Mouse (Mus musculus) G1E (cell line): ENCODE results near the gene Gnat1. TPM values are rescaled to one million over a fixed set of nuclear protein-coding genes. Genes with fewer than 3 reads are reported as not detected.

ENCODE experiments used
- ATAC-seq: 2 replicates; pipeline ENCODE4 v1.8.0; 2016; ENCODE audit warnings: mild to moderate bottlenecking; ENCODE audit not compliant: insufficient number of reproducible peaks, poor library complexity, low FRiP score, severe bottlenecking; ENCODE audit errors: extremely low read depth
- DNase-seq: peaks from one replicate; pipeline ENCODE4 v3.0.0; 2012; ENCODE audit warnings: low spot score
- H3K27me3 ChIP-seq: 2 replicates; pipeline ENCODE4 v1.6.1; 2012; ENCODE audit warnings: mild to moderate bottlenecking, low read length, inconsistent platforms; ENCODE audit not compliant: insufficient read depth
- H3K36me3 ChIP-seq: replicated peaks from 2 replicates; pipeline ENCODE3; 2012; ENCODE audit warnings: mild to moderate bottlenecking, inconsistent platforms
- H3K4me1 ChIP-seq: 2 replicates; pipeline ENCODE4 v1.6.1; 2012; ENCODE audit warnings: low read depth, low read length, inconsistent platforms, mixed read lengths; ENCODE audit not compliant: insufficient read depth
- H3K4me3 ChIP-seq: 2 replicates; pipeline ENCODE4 v1.5.1; 2012; ENCODE audit warnings: low read depth, mild to moderate bottlenecking, inconsistent platforms, low read length, moderate library complexity, mixed read lengths
- H3K9me3 ChIP-seq: replicated peaks from 2 replicates; pipeline ENCODE4 v1.6.1; 2012; ENCODE audit warnings: inconsistent platforms
- CTCF ChIP-seq: IDR thresholded peaks from 2 replicates; pipeline ENCODE4 v1.5.1; 2012; ENCODE audit warnings: low read depth, low read length, inconsistent platforms, mixed read lengths
- GATA1 ChIP-seq: IDR thresholded peaks from 2 replicates; pipeline ENCODE4 v1.6.1; 2012; ENCODE audit warnings: borderline replicate concordance, low read length, inconsistent platforms, mixed read lengths
- GATA2 ChIP-seq: IDR thresholded peaks from 2 replicates; pipeline ENCODE4 v1.6.1; 2012; ENCODE audit warnings: low read depth, low read length, inconsistent platforms, borderline replicate concordance
- POLR2AphosphoS5 ChIP-seq: IDR thresholded peaks from 2 replicates; pipeline ENCODE4 v1.6.1; 2012; ENCODE audit warnings: low read depth, low read length, inconsistent platforms; ENCODE audit not compliant: insufficient replicate concordance
- TAL1 ChIP-seq: conservative IDR thresholded peaks from 2 replicates; pipeline ENCODE4 v1.6.1; 2012; ENCODE audit warnings: low read depth, low read length, inconsistent platforms, mixed read lengths
- polyA plus RNA-seq: library from polyadenylated mRNA; stranded (reverse); fragments of >175 nt; gene quantifications from 2 replicates; pipeline ENCODE4 v1.2.3, GENCODE M21; 2012
- total RNA-seq, 2 experiments: library from RNA; stranded (forward) in 1 of 2; stranded (reverse) in 1 of 2; fragments of 200-1000 nt in 1 of 2; fragments of >200 nt in 1 of 2; fragmentation: Nextera tagmentation in 1 of 2; gene quantifications; 2 replicates each; pipeline ENCODE4 v1.2.3; 2014 to 2017

Gnat1 gene
- total and polyA plus RNA-seq, 3 experiments, result 0.05 TPM; not detected in 2

DNA sequence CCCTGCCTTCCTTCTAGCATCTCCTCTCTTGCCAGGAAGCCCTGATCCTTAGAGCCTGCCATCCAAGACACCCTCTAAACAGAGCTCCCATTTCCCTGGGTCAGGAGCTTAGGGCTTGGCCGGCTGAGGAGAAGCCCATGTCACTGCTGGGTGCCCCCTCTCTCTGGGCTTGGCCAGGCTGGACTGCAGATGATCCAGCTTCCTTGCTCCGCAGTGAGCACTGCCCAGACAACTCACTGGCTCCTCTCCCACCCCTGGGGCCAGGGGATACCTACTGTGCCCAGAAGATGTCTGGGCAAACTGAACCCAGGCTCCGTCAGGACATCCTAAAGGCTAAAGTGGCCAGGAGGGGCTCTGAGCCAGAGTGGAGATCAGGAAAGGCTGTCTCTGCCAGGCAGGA, 19.6 kb downstream of the Gnat1 start:
- no peak for TF ChIP-seq TAL1
- no peak for TF ChIP-seq POLR2AphosphoS5
- TF ChIP-seq CTCF, result no peak
- no peak for TF ChIP-seq GATA1
- TF ChIP-seq GATA2, result no peak
- Histone ChIP-seq H3K36me3 (no peaks in the 10 kb centered on the region), H3K9me3 (no peaks in the 10 kb centered on the region), H3K27me3 (peaks cover 79% of the 10 kb centered on the region), H3K4me1 (peaks cover 4% of the 10 kb centered on the region), H3K4me3 (no peak overlapping the region)
- ATAC-seq, result no peak
- no peak for DNase-seq

- peaks cover 79% of the 10 kb centered on the region for H3K27me3 ChIP-seq
- H3K4me1 ChIP-seq, result peaks cover 4% of the 10 kb centered on the region
- H3K4me3 ChIP-seq, result no peak overlapping the region
- TF ChIP-seq POLR2AphosphoS5 (no peak), CTCF (no peak), GATA2 (no peak), GATA1 (no peak), TAL1 (no peak)
- ATAC-seq (no peak), DNase-seq (no peak)
- no peaks in the 10 kb centered on the region for H3K36me3 ChIP-seq
- H3K9me3 ChIP-seq, result no peaks in the 10 kb centered on the region
These were observed 20.0 kb downstream of the Gnat1 start for GRCm38 (mm10) chr9:107659551-107659950.

GRCm38 (mm10) chr9:107658096-107658495, 21.4 kb downstream of the Gnat1 start:
- ATAC-seq (no peak), DNase-seq (no peak)
- Histone ChIP-seq H3K4me1 (peaks cover 4% of the 10 kb centered on the region), H3K36me3 (no peaks in the 10 kb centered on the region), H3K9me3 (no peaks in the 10 kb centered on the region), H3K27me3 (peaks cover 77% of the 10 kb centered on the region), H3K4me3 (no peak overlapping the region)
- TF ChIP-seq GATA2 (no peak), TAL1 (no peak)

DNA sequence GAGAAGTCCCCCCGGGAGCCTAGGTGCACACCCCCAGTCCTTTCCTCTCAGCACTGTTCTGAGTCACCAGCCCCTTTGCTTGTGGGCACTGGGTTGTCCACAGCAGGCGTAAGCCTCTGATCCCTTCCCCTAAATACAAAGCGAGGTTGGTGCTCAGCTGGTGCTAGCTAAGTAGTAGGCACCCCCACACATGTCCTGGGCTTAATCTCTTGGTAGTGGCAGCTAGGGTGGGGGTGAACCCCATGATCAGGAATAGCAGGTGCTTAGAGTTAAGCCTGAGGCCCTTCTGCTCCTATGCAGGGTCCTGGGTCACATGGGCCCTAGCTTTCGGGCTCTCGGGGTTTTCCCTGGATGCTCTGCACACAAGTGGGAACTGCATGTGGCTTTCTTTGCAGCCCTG, 22.4 kb downstream of the Gnat1 start:
- no peak for TF ChIP-seq TAL1
- TF ChIP-seq GATA2, result no peak
- no peak for TF ChIP-seq POLR2AphosphoS5
- TF ChIP-seq GATA1, result no peak
- no peak for TF ChIP-seq CTCF
- no peaks in the 10 kb centered on the region for H3K36me3 ChIP-seq
- no peaks in the 10 kb centered on the region for H3K9me3 ChIP-seq
- DNase-seq, result no peak
- peaks cover 72% of the 10 kb centered on the region for H3K27me3 ChIP-seq
- no peak overlapping the region for H3K4me3 ChIP-seq
- ATAC-seq, result no peak
- peaks cover 4% of the 10 kb centered on the region for H3K4me1 ChIP-seq

- Histone ChIP-seq H3K27me3 (peaks cover 78% of the 10 kb centered on the region), H3K4me1 (peaks cover 4% of the 10 kb centered on the region), H3K9me3 (no peaks in the 10 kb centered on the region), H3K4me3 (no peak overlapping the region), H3K36me3 (no peaks in the 10 kb centered on the region)
- no peak for DNase-seq
- no peak for TF ChIP-seq TAL1
- no peak for ATAC-seq
These were observed 24.9 kb downstream of the Gnat1 start for GRCm38 (mm10) chr9:107654585-107654984.

DNA sequence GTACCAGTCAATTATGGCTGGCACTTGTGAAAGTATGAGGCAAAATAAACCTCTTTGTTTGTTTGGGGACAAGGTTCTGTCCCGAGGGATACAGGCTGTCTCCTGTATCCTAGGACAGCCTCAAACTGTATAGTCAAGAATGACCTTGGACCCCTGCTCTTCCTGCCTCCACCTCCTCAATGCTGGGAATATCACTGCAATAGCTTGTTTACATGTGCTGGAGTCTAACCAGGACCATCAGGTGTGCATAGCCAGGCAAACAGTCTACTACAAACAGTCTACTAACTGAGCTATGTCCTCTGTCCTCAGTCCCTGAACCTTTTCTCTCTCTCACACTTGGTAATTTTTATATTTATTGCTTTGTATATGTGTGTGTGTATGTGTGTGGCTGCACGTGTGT, 26.0 kb downstream of the Gnat1 start:
- H3K27me3 ChIP-seq, result peaks cover 71% of the 10 kb centered on the region
- no peak for ATAC-seq
- TF ChIP-seq POLR2AphosphoS5, result no peak
- no peak for TF ChIP-seq CTCF
- TF ChIP-seq GATA1, result no peak
- TF ChIP-seq GATA2, result no peak
- TF ChIP-seq TAL1, result no peak
- no peak overlapping the region for H3K4me3 ChIP-seq
- no peaks in the 10 kb centered on the region for H3K36me3 ChIP-seq
- no peak for DNase-seq
- H3K9me3 ChIP-seq, result no peaks in the 10 kb centered on the region
- peaks cover 4% of the 10 kb centered on the region for H3K4me1 ChIP-seq

GRCm38 (mm10) chr9:107650708-107651481, 28.6 kb downstream of the Gnat1 start:
- H3K9me3 ChIP-seq, result no peaks in the 10 kb centered on the region
- H3K4me3 ChIP-seq, result no peak overlapping the region
- H3K36me3 ChIP-seq, result no peaks in the 10 kb centered on the region
- H3K4me1 ChIP-seq, result peaks cover 4% of the 10 kb centered on the region
- DNase-seq (no peak), ATAC-seq (no peak)
- TF ChIP-seq POLR2AphosphoS5, result no peak
- no peak for TF ChIP-seq GATA2
- no peak for TF ChIP-seq CTCF
- no peak for TF ChIP-seq TAL1
- TF ChIP-seq GATA1, result no peak
- H3K27me3 ChIP-seq, result peaks cover 48% of the 10 kb centered on the region
